Mouse (Mus musculus) bone marrow macrophage, adult 2 months (primary cell): Measurements from ENCODE around the gene Ptgds.

ENCODE experiments used
- CTCF ChIP-seq: IDR thresholded peaks from 2 replicates; pipeline ENCODE4 v1.5.1; 2012; ENCODE audit warnings: low read depth, mild to moderate bottlenecking, low read length, moderate library complexity
- POLR2A ChIP-seq: IDR thresholded peaks from 2 replicates; pipeline ENCODE4 v1.6.1; 2012; ENCODE audit warnings: mild to moderate bottlenecking, low read depth, low read length, borderline replicate concordance

- TF ChIP-seq CTCF (no peak), POLR2A (no peak)
Observed at GRCm38 (mm10) chr2:25427256-25427655, 42.6 kb downstream of the Ptgds start.
